Mouse (Mus musculus): ENCODE data around the gene Tlr7. TPM values are rescaled to one million over a fixed set of nuclear protein-coding genes. Genes with fewer than 3 reads are reported as not detected.
A peak's percentile ranks its signal among the peaks of the same experiment; 100 is the strongest.

Tlr7 gene
- total RNA-seq, 2 experiments from 2014 or later: 0.79 to 4.8 TPM

DNA sequence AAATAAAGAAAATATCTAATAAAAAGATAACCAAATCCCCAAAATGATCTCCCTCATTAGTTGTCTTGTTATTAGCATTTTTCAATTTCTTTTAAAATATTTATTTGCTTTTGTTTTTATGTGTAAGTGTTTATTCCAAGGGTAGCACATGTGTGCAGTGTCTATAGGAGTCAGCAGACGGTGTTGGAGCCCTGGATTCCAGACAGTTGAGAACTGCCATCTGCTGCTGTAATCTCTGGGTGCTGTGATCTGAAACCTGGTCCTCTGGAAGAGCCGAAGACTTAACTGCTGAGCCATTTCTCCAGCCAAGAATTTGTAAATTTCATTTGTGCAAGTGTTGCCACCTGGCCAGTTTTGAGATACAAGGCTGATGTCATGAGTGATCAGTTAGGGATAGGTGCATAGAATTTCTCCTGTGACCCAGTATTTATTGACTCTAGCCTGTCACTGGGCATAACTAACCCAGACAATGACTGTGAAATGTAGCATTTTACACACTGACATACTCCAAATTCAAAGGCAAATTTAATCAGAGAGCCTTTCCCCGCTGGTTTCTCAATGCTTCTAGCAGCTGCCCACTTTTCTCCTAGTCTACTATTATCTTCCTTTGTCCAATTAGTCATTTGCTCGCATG, 15.1 kb downstream of the Tlr7 start:
- no peak for ATAC-seq (replicated peaks; ENCODE audit: poor library complexity)

DNA sequence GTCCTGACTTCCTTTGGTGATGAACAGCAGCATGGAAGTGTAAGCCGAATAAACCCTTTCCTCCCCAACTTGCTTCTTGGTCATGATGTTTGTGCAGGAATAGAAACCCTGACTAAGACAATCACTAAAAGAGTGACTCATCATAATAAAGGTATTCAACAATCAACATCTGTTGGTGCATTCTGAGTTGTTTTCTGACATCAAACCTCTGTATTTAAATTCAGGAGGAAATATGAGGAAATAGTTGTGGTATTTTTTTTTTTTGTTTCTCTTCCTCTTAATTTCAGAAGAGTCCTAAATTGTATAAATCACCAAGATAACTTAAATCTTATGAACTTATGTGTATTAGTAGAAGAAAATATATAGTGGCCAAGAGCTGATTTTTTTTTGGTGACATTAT, 28.3 kb downstream of the Tlr7 start:
- peak; percentile 81 for ATAC-seq (replicated peaks; ENCODE audit: poor library complexity)

DNA sequence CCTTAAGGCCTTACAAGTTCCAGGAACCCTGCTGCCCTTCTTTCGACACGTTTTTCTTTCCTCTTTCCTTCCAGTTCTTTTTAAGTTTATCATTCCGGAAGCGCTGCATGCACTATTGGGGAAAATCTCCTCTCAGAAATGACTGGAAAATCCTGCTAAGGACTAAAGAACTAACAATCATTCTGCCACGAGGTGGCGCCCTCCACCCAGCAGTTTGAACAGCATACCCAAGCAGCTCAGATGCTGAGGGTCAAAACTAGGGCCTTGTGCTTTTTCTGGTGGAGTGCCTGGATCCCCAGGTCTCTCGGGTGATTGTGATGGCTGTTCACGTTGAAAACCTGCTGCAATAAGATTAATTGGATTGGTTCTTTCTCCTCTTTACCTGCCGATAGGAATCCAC, 53.4 kb downstream of the Tlr7 start:
- peak; percentile 96 for ATAC-seq (replicated peaks; ENCODE audit: poor library complexity)

DNA sequence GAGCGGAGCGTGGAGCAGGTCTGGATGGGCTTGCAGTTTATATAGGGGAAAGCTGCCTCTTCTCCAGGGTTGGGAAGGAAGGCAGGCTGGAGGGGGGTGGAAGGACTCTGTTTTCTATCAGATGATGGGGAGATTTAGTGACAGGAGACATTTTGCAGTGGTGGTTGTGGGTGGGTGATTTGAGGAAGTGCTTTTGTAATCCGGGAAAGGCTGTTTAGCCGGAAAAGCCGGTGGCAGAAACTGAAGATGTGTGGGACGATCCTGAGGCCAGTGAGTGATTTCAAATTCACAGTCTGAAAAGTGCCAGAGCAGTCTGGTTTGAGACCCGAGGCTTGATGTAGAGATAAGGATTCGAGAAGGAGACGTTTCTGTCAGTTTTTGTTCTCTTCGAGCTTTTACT, 53.8 kb downstream of the Tlr7 start:
- peak; percentile 89 for ATAC-seq (replicated peaks; ENCODE audit: poor library complexity)

DNA sequence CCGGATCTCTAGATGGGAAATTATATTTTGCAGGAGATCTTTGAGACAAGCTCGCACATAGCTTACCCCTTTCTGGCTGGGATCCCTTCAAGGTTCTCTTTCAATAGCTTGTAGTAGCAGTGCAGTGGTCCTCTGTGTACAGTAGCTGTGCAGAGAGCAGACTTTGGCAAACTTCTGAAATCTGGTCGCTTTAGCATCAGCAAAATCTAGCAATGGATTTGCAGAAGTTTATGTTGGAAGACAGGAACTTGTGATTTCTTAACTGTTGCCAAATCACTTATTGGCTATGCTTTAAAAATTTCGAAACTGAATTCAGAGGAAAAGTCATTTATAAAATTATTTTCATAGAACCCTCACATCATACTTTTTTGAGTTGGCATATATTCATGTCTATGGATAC, 66.3 kb downstream of the Tlr7 start, which contains the start of gene Tlr8:
Tlr8 (minus strand) TSS at position 244 of the 400 bp plus-strand sequence.
- ATAC-seq (replicated peaks; ENCODE audit: poor library complexity): peak; percentile 72

DNA sequence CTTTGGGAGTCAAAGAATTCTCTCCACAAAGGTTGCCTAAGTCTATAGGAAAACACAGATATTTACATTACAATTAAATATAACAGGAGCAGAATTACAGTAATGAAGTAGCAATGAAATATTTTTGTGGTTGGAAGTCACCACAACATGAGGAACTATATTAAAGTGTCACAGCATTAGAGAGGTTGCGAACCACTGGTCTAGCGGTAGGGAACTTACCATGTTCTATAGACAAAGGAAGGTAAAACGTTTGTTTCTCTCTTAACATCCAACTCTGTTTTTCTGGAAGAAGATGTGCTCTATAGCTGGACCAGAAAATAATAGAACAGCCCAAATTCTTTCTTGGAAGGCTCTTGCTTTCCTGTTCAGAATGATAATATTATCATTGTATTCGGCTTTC, 66.8 kb downstream of the Tlr7 start:
- ATAC-seq (replicated peaks; ENCODE audit: poor library complexity): peak; percentile 53; the same call in 1 of the 2 replicates

Other genes starting within 250 kb of the Tlr7 start
- 2,723 and 3,717 TPM in 2 replicates for gene Tmsb4x, start 121.2 kb downstream of the Tlr7 start, total RNA-seq (2015)
- gene Tmsb4x, start 121.2 kb downstream of the Tlr7 start, total RNA-seq (2017): 1,582 and 2,074 TPM in 2 replicates
- gene Tlr8, start 66.2 kb downstream of the Tlr7 start, total RNA-seq (2015): 5.4 and 8.5 TPM in 2 replicates
- 2.1 and 4.0 TPM in 2 replicates for gene Tlr8, start 66.2 kb downstream of the Tlr7 start, total RNA-seq (2017)
- 72.7 and 76.0 TPM in 2 replicates for gene Prps2, start 52.2 kb upstream of the Tlr7 start, total RNA-seq (2015)
- 52.3 and 53.5 TPM in 2 replicates for gene Prps2, start 52.2 kb upstream of the Tlr7 start, total RNA-seq (2017)

Measured in megakaryocyte progenitor cell, adult 5-6 weeks (primary cell).